8 mouse cellular contexts compared by ENCODE assay signal in the genomic region with DNA sequence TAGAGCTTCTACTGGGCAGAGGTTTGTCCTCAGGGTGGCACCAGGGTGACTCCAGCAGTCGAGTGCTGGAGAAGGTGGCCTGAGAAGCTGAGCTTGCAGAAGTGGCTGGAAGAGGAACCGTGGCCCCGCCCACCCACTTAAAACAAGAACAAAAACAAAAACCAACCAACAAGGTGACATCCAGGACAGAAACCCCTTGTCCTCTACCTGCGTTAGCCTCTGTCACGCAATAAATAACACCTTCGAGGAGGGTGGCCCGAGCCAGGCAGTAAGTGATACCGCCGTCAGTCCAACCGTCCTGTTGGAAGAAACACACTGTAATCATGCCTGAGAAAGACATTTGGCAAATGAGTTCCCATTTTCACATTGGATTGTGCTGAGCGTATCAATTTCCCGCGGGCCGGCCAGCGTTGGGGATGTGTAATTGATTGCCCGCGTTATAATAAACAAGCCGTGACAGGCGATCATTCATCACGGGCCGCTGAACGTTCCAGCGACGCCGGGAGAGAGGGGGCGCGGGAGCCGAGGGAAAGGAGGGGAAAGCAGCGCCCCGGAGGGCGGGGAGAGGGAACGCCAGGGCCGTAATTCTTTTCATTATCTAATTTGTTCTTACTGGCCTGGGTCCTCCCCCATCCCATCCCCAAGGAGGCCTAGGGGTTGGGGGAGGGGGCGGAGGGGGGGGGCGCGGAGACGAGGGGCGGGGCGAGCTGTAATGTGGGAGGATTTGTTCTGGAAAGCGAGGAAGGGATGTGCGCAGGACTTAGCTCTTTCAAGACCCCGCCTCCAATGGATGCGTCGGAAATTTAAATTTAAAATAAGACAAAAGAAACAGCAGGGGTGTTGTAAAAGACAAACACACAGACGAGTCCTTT.
A peak's percentile ranks its signal among the peaks of the same experiment; 100 is the strongest.
DNase-seq lines count a peak whose midpoint lies in the region; ATAC-seq and TF ChIP-seq lines count a peak whose summit lies in the region.

No protein-coding gene starts in this region.

- peaks cover 27% of the 10 kb centered on the region for H3K4me1 ChIP-seq in heart, embryonic 10.5 days
- H3K4me1 ChIP-seq in liver, embryonic 15.5 days (replicated peaks) = peaks cover 34% of the 10 kb centered on the region
- H3K4me1 ChIP-seq in testis, adult 2 months (ENCODE audit: control insufficient read depth, insufficient read depth, low read length) = peaks cover 8% of the 10 kb centered on the region

- peak overlapping the region; percentile 67 for H3K4me3 ChIP-seq in heart, embryonic 10.5 days
- H3K4me3 ChIP-seq in liver, embryonic 15.5 days (replicated peaks) = peak overlapping the region; percentile 51
- peak overlapping the region; percentile 60 for H3K4me3 ChIP-seq in testis, adult 2 months (ENCODE audit: control insufficient read depth, low read depth, low read length)

- under 1% methylated on average over 45 of the region's 45 CpGs for WGBS in heart, embryonic 10.5 days
- WGBS in liver, embryonic 15.5 days (ENCODE audit: insufficient replicate concordance) = under 1% methylated on average over 45 of the region's 45 CpGs

- peak overlapping the region; percentile 72 for H3K27ac ChIP-seq in heart, embryonic 10.5 days
- no peak overlapping the region; the same call in 1 of the 2 replicates for H3K27ac ChIP-seq in liver, embryonic 15.5 days (replicated peaks)
- no peak overlapping the region for H3K27ac ChIP-seq in testis, adult 2 months (ENCODE audit: control insufficient read depth, insufficient read depth, low read depth, low read length)

- peak; percentile 42 to 51 for DNase-seq in urinary bladder, adult 18-20 months (ENCODE audit: low spot score in 2 of 2)
- DNase-seq in urinary bladder, postnatal 10 days (ENCODE audit: low spot score) = no peak
- no peak for DNase-seq in heart, embryonic 10.5 days (ENCODE audit: low spot score)
- peak; percentile 57 for DNase-seq in kidney, adult 9 months
- peak; percentile 29 to 49 for DNase-seq in natural killer cell, adult 2 months (ENCODE audit: low spot score in 2 of 2)

- peak overlapping the region; percentile 75 for H3K4me2 ChIP-seq in liver, embryonic 15.5 days

- H3K9me3 ChIP-seq in heart, embryonic 10.5 days = no peaks in the 10 kb centered on the region
- no peaks in the 10 kb centered on the region for H3K9me3 ChIP-seq in liver, embryonic 15.5 days (replicated peaks)

- no peak for TF ChIP-seq CTCF in testis, adult 2 months (IDR thresholded peaks at IDR 0.05; ENCODE audit: control insufficient read depth, insufficient read depth, insufficient replicate concordance, low read depth, low read length)

- peaks cover 36% of the 10 kb centered on the region for H3K27me3 ChIP-seq in heart, embryonic 10.5 days (ENCODE audit: insufficient read depth, poor library complexity, severe bottlenecking)
- H3K27me3 ChIP-seq in liver, embryonic 15.5 days = peaks cover 71% of the 10 kb centered on the region
- H3K27me3 ChIP-seq in testis, adult 2 months (ENCODE audit: control insufficient read depth, insufficient read depth, low read length) = no peaks in the 10 kb centered on the region

- no peaks in the 10 kb centered on the region for H3K36me3 ChIP-seq in heart, embryonic 10.5 days
- H3K36me3 ChIP-seq in liver, embryonic 15.5 days (replicated peaks) = no peaks in the 10 kb centered on the region
- H3K36me3 ChIP-seq in testis, adult 2 months (ENCODE audit: control insufficient read depth, insufficient read depth, low read length) = no peaks in the 10 kb centered on the region

- 0 out of 2 replicates have a peak, but pooled peaks have one; percentile 32 for ATAC-seq in erythroblast, adult 5-6 weeks (replicated peaks; ENCODE audit: low FRiP score, poor library complexity, severe bottlenecking)
- no peak for ATAC-seq in liver, embryonic 15.5 days (ENCODE audit: insufficient read depth)

- H3K9ac ChIP-seq in liver, embryonic 15.5 days = peak overlapping the region; percentile 14

- no peak for TF ChIP-seq POLR2A in testis, adult 2 months (IDR thresholded peaks at IDR 0.05; ENCODE audit: control insufficient read depth, low read depth, low read length)

Comparison
In these comparisons a context has a peak if more than half of its experiments do, and no peak if none do; other contexts are left out.
1. DNase-seq: peak in urinary bladder, adult 18-20 months (2 of 2), kidney, adult 9 months (single experiment) and natural killer cell, adult 2 months (2 of 2); none in urinary bladder, postnatal 10 days (single experiment) and heart, embryonic 10.5 days (single experiment).
2. Peak in every context shown above with its lines, with median percentiles within 50 percentile points of each other: H3K4me3 ChIP-seq.